Mouse (Mus musculus) monocyte, adult 5-6 weeks (primary cell): ENCODE measurements around the gene Plpp3. TPM values are rescaled to one million over a fixed set of nuclear protein-coding genes. Genes with fewer than 3 reads are reported as not detected.
A peak's percentile ranks its signal among the peaks of the same experiment; 100 is the strongest.

Source experiments
- ATAC-seq: fragments of 153-309, 156-312 bp; replicated peaks from 2 replicates; pipeline ENCODE4 v1.8.0; 2017; ENCODE audit warnings: mild to moderate bottlenecking; ENCODE audit not compliant: low TSS enrichment, insufficient number of reproducible peaks, severe bottlenecking, poor library complexity, low FRiP score
- total RNA-seq: library from RNA; stranded (forward); fragments of 200-1000, 200-491, 200-594 nt; gene quantifications from 3 replicates; pipeline ENCODE4 v1.2.3, GENCODE M21; 2017

The Plpp3 gene
- total RNA-seq, 1 experiment from 2014 or later = 0.57 TPM

DNA sequence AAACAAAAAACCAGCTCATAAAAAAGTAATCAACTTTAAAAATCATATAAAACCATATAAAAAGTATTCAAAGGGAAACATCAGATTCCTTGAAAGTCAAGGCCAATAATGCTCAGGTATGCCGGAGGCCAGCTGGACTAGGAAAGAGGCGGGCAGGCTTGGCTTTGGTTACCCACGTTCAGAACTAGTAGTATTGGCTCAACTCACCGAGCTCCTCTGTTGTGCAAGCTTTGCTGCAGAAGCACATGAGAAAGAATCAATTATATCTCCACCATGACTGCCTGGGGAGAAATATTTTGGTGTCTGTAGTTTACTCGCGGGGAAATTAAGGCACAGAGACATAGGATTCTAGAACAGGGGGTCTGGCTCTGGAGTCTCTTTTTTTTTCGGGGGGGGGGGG, 866 bp upstream of the Plpp3 start:
- no peak for ATAC-seq

DNA sequence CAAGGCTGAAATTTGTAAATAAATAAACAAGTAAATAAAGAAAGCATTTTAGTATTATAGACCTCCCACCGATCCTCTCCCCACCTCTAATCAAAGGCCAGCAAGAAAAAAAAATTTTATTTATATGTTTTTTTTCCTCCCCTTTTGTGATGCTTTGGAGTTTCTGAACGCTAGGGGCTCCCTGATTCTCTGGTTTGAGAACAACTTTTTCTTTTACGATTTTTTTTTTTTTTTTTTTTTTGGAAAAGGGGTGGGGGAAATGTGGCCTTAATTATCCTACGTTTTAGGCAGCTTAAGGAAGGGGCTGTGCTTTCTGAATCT, 232 bp upstream of the Plpp3 start:
- ATAC-seq = no peak

DNA sequence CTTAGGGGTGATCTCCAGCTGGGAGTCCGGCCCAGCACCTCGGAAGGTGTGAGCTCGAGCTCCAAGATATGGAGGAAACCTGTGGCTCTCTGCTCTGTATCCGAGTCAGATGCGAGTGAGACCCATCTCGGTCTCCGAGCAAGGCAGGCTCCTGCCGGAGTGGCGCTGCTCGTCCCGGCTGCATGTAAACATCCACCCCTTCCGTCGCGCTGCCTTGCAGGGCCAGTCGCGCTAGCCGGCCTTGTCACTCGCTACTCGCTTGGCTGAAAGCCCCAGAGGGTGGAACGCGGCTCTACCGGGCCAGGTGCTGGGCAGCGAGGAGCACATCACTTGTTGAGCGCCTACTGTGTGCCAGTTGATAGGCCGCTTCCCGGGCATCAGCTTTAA, 1.0 kb downstream of the Plpp3 start:
- ATAC-seq = peak; percentile 42; the same call in 1 of the 2 replicates

DNA sequence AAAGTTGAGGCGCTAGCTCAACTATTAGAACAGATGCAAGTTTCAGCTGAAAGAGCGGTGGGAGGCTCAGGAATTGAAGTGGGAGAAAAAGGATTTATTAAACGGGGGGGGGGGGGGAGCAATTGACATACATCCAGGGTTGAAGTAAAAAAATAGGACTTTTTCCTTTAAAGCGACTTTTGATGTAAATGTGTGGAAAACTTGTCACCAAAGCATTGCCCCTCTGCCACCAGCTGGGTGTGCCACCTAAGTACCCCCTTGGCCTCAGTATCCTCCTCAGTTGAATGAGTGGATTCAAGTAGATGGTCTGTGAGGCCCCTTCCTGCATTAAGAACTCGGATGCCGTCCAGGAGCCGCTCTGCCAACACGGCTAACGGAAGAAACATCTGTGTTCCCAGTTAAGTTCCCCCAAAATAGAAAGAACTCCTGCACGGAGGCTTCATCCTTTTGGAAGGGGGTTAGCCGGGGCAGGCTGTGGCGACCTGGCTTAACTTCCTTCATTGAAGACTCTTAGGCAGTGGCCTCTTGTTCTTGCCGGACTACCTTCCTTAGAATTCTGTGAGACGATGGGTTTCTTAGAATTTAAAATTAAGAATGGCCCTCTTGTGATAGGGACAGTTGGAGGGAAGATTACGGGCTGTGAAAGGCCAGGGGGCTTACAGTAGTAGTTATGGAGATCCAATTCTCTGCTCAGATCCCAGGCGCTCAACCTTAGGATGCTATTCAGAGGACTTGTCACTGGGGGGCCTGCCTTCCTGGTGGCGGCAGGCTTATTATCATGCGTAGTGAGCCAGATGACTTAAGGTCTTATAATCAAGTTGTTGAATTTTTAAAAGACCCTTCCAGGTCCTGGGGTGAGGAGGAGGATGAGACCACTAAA, 1.7 kb downstream of the Plpp3 start:
- ATAC-seq = no peak

DNA sequence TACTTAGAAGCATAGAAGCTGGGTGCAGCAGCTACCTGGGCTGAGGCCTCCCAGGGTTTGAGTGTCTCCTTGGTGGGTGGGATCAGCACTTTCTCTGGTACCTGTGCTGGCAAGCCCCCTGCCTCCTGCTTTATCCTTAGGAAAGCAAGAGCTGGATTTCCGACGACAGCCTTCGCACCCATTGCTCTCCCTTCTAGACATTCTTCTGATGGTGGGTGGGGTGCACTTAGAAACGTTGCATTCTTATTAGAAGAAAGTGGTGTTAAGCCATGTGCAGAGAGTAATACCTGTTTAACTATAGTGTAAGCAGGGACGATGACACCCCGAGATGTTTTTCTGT, 2.4 kb downstream of the Plpp3 start:
- no peak for ATAC-seq

DNA sequence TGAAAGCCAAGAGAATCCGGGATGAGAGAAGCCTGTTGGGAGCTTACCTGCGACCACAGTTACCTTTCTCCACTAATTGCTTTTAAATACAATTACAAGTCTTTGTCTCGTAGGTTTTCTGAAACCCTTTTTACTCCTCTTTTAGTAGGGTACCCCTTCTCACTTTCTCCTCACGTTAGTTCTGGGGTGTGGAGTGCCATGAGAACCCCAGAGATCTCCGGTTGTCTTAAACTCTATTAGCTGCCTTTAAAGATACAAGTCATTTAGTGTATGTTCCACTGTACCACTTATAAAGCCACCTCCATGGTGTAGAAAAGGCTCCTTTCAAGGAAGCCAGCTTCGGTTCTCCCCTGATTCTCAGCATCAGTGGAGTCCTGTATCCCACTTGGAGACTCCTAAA, 3.3 kb downstream of the Plpp3 start:
- ATAC-seq = no peak

DNA sequence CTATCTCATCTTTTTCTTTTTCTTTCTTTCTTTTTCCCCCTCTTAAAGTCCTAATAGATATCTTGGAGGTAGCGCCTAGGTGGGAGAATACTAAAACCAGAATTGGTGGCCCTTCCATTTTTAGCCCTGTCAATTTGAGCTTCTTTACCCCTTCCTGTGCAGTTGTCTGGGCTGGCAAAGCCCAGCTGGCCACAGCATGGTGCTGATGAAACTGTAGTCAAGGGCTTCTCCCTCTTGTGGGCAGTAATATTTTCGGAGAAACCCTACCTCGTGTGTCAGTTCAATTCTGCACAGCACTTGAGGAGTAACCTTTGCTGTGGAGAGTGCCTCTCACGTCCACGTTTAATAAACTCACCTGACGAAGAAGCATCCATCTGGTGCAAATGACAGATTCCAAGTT, 4.9 kb downstream of the Plpp3 start:
- no peak for ATAC-seq

DNA sequence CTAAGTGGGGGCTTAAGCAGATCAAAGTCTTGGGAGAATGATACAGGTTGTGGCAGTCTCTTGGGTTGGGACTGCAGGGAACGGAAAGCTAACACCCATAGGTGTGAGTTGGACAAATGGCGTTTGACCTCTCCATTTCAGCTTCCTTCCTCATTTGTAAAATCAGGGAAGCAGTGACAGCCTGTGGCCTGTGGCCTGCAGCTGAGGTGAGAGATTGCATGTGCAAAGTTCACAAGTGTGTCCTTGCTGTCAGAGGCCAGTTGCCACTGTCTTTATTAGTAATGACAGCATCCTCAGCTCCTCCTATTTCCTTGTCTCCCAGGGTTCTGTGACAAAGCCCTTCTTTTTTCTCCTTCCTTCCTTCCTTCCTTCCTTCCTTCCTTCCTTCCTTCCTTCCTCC, 5.5 kb downstream of the Plpp3 start:
- peak; percentile 55; the same call in 1 of the 2 replicates for ATAC-seq

DNA sequence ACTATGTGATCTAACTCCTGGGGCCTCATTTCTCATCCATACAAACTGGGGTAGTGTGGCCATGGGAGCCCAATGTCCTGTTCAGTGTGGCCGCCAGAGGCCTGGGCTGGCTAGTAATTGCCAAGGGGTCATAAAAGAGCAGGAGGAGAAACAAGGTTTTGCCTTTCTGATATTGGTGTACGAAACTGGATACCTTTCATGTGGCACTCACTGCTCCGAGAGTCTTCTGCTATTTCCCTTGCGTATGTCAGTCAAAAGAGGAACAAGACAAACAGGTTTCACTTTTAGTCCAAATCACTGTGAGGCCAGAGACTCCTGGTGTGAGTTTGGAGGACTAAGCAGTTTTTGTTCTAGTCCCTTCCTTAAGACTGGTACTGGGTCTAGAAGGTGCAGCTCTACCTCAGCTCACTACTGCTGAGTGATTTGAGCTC, 6.8 kb downstream of the Plpp3 start:
- ATAC-seq = peak; percentile 60

DNA sequence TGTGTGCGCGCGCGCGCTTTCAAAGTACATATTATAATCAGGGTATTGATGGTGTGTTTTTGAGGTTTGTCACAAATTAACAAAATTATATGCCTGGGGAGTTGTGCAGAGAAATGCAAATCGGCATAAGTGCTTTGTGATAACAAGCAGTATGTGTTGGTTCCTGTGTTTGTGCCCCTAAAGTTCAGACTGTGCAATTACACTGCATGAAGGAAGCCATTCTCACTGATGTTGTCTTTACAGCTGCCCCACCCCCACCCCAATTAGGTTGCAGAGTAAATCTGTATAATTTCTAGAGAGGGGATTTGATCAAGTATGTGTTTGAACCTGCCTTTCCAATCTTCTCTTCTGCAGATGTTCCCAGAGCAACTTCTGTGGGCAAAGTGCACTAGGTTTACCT, 7.8 kb downstream of the Plpp3 start:
- no peak for ATAC-seq

DNA sequence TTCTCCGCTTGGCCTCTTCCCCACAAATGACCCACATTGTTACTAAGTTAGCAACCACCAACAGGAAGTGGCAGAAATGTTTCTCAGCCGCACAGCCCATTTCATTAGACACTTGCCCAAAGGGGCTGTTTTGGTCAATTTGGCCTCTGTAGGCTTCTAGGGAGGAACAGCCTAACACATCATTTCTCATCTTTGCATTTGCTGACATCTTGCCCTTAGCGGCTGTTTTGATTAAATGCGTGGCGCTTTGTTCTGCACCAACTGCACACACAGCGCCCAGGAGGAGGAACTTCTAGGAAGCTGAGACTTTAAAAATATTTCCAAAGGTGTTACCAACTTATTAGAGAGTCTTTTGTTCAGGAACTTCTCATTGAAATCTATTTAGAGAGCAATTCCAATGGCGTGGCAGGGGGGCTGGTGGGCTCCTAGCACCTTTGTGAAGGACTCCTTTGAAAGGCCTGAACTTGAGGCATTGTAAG, 12.0 kb downstream of the Plpp3 start:
- ATAC-seq = no peak

DNA sequence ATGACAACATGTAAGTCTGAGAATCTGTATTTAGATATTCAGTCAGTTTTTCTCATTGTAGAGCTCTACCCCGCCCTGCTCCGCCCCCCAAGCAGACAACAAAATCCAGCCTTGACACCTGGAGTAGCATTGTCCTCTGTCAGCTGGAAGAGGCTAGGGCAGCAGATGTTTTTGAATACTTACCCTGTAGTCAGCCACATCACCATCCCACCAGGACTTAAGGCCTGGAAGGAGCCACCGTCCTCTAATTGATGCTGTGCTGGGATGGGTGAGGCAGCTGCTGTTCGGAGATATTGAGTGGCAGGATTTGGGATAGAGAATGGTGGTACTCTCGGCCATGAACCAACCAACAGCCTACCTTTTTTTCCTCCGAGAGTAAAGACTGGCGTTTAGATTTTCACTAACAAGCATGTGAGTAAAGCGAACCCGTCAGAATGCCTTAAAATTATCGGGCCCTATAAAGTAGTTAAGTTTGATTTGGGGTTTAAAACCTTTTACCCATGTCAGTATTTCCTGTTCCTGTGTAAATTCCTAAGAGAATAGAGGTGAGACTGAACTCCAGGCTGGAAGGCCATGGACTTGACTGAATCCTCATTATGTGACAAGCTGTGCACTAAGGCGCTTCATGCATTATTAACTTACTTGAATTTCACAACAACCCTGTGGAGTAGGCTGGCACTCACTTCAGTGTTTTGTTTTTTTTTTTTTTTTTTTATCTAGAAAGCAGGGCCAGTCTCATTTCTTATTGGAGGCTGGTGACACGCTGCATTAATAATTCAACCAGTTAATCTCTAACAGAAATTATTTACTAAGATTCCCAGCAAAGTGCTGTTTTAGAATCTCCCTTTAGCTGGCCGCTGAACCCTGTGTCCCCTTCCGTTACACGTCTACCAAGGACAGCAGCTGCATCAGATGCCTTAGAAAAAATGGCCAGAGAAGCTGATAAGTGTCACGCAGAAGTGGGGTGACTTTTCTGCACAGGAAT, 13.0 kb downstream of the Plpp3 start:
- no peak for ATAC-seq

DNA sequence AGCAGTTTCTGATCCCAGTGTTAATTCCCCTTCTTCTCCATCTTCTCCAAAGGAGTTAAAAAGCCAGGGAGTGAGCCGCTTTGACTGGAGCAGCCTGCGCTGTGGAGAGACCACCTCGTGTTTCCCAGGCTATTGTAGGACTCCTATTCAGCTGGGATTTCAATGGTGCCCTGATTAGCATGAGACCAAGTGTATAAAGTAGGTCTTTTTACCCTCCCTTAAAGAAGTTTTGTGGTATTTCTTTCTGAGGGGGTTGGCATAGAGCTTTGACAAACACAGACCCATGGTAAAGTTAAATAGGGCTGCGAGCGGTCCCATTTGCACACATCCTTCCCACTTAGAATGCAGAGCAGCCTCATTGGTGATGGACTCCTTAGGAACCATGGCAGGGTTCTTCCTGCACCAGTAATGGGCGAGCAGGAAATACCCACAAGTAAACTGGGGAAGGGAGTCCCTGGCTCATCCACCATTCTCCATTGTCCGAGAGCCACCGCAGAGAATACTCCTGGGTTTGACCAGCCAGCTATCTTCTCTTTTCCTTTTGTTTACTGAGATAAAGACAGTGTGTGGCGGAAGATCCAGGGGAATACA, 13.8 kb downstream of the Plpp3 start:
- ATAC-seq = no peak

DNA sequence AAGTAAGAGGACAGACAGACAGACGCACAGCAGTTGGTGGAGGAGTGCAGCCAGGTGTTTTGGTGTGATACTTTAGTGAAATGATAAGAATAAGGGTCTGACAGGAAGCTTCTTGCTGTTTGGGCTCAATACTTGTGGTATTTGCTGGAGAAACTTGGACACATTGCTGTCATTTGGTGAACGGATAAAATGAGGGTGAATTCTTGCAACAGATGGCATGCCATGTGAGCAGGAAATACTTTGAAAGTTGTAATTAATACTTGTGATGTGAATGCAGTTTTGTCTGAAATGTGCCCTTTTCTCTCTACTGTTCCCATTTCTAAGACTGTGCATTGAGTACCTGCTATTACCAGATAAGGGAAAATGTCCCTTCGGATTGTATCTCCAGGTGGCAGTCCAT, 14.3 kb downstream of the Plpp3 start:
- no peak for ATAC-seq

DNA sequence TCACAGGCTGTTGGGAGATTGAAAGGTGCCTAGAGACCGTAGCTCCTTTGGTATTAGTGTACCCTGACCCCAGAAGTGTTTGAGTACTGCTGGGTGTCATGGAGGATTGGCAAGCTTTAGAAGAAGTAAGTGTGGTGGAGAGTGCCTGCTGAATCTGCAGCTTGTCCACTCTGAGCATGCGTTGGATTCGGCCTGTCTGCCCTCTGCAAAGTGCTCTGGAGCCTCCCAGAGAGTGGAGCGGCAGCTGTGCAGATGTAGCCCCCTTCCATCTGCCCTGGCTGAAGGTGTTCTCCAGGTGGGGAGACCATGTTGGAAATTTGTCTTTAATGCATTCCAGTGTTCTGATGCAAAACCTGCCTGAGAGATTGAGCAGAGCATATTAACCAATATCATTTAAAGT, 17.6 kb downstream of the Plpp3 start:
- no peak for ATAC-seq

DNA sequence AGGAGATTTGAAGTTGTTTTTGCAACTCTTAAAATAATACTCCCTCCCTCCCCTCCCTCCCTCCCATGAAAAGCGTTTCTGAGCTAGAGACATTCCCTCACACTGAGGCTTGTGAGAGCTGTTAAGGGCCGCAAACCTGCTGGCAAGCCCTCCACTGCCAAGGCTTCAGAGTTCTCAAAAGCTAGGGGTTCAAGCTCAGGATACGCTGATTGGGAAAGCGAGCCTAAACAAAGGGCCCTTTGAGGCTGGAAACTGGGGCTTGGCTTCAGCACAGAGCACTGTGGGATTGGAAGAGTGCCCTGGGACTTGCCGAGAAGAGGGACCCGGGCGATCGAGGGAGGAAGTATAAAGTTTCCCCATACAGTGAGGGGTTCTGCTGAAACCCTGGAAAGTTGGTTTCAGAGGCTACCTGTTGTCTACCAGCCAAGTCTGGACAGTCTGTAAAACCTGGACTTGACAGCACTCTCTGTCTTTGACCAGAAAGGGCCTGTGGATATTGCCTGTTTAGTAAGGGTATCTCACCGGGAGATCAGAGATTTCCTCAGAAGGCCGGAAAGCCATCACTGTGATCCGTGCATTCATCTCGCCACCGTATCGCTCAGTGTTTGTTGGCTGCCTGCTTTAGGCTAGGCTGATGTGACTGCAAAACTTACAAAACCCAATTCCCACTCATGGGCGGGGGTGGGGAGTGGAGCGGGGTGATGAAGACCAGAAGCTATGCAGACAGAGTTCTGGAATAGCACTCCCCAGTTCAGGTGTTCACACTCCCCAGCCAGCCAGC, 18.3 kb downstream of the Plpp3 start:
- ATAC-seq = no peak

DNA sequence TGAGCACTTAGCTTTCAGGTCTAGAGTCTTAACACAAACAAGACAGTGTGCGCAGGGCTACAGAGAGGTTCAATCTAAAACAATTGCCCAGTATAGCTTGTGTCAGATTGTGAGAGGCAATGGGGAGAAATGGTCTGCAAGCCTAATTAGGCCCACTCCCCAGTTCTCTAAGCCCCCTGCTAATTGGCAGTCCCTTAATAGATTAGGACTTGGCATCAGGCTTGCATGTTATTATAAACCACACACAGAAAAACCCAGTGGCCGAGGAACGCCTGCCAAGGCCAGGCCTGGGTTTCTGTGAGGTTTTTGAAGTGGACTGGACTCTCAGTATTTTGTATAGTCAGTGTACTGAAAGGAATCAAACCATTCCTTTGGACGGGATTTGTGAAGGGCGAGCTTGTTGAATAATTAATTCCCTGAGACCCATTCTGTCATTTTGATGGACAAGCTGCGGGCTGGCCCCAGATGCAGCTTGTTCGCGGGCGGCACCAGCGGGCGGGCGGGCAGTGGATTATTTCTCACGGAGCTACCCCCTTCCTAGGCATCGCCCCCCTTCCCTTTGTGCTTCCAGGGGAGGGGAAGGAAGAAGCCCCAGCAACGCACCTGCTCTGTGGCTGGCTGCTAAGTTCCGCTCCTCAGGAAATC, 24.0 kb downstream of the Plpp3 start:
- no peak for ATAC-seq

DNA sequence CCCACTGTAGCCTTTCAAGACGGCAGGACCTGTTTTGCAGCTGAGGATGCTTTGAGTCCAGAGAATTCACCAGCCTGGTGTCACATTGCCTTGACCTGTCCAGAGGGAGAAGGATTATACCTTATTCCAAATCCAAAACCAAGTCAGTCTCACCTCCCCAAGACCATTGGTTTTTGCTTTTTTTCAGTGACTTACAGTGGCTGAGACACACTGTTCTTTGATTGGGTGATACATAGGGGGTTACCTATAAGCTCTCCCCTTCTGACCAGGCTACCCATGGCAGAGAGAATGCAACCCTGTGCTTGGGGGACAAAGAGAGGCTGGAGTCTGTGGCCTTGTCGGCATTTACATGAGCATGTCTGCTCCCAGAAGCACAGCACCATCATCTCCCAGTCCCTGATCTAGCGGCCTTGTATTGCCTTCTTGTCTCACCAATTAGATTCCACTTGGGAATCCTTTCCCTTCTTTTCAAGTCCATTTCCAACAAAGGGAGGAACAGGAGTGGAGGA, 24.6 kb downstream of the Plpp3 start:
- no peak for ATAC-seq
